8 mouse cellular contexts compared by ENCODE assay signal in genomic region chr6:50111111-50111655, GRCm38 (mm10). TPM values are rescaled to one million over a fixed set of nuclear protein-coding genes. Genes with fewer than 3 reads are reported as not detected.
DNase-seq lines count a peak whose midpoint lies in the region; ATAC-seq and TF ChIP-seq lines count a peak whose summit lies in the region.

No protein-coding gene starts in this region.

- ATAC-seq in lung, postnatal 0 days, result no peak
- no peak for ATAC-seq in limb, embryonic 12.5 days (ENCODE audit: insufficient number of reproducible peaks, insufficient read depth, low FRiP score, low TSS enrichment, low read depth)

- no peak for TF ChIP-seq EP300 in lung, postnatal 0 days (IDR thresholded peaks at IDR 0.05)

- H3K9ac ChIP-seq in lung, postnatal 0 days (replicated peaks; ENCODE audit: low read depth), result peak overlapping the region; percentile 50; the same call in 1 of the 2 replicates
- peak overlapping the region; percentile 89 for H3K9ac ChIP-seq in limb, embryonic 12.5 days (replicated peaks)

- no peak for TF ChIP-seq POLR2A in embryonic fibroblast, embryonic 13.5 days (IDR thresholded peaks at IDR 0.05; ENCODE audit: low read depth, low read length)
- no peak for TF ChIP-seq POLR2A in small intestine, adult 2 months (IDR thresholded peaks at IDR 0.05; ENCODE audit: low read depth, low read length)

- peak overlapping the region; percentile 95 for H3K4me2 ChIP-seq in lung, postnatal 0 days (replicated peaks; ENCODE audit: low read depth, low read length)
- peak overlapping the region; percentile 75 for H3K4me2 ChIP-seq in limb, embryonic 12.5 days

- WGBS in lung, postnatal 0 days, result 13% methylated on average over 6 of the region's 6 CpGs
- WGBS in limb, embryonic 12.5 days, result 8% methylated on average over 6 of the region's 6 CpGs
- WGBS in small intestine, adult 2 months, result 17% methylated on average over 6 of the region's 6 CpGs

- 0 out of 2 replicates have a peak overlapping the region, but pooled peaks have one; percentile 75 for H3K27ac ChIP-seq in lung, postnatal 0 days (ENCODE audit: low read length)
- no peak overlapping the region for H3K27ac ChIP-seq in embryonic fibroblast, embryonic 13.5 days (ENCODE audit: insufficient read depth, low read length)
- peak overlapping the region; percentile 85 for H3K27ac ChIP-seq in limb, embryonic 12.5 days
- H3K27ac ChIP-seq in small intestine, adult 2 months (ENCODE audit: insufficient read depth, low read depth, low read length), result peak overlapping the region; percentile 40; the same call in 1 of the 2 replicates

- H3K36me3 ChIP-seq in lung, postnatal 0 days (ENCODE audit: insufficient read depth, low read length), result no peaks in the 10 kb centered on the region
- H3K36me3 ChIP-seq in limb, embryonic 12.5 days, result no peaks in the 10 kb centered on the region
- no peaks in the 10 kb centered on the region for H3K36me3 ChIP-seq in small intestine, adult 2 months (ENCODE audit: control insufficient read depth, insufficient read depth, low read length)

- 0 out of 2 replicates have a peak, but pooled peaks cover 7% of the 10 kb centered on the region for H3K4me1 ChIP-seq in lung, postnatal 0 days (ENCODE audit: insufficient read depth, low read depth, low read length)
- H3K4me1 ChIP-seq in embryonic fibroblast, embryonic 13.5 days (ENCODE audit: control insufficient read depth, insufficient read depth, low read length), result no peaks in the 10 kb centered on the region
- H3K4me1 ChIP-seq in limb, embryonic 12.5 days (replicated peaks), result peaks cover 19% of the 10 kb centered on the region
- no peaks in the 10 kb centered on the region for H3K4me1 ChIP-seq in small intestine, adult 2 months (ENCODE audit: control insufficient read depth, insufficient read depth, insufficient read length, low read length)

- peak overlapping the region; percentile 87 for H3K4me3 ChIP-seq in lung, postnatal 0 days (ENCODE audit: low read depth, low read length)
- peak overlapping the region; percentile 83 for H3K4me3 ChIP-seq in embryonic fibroblast, embryonic 13.5 days (ENCODE audit: insufficient read depth, low read length)
- H3K4me3 ChIP-seq in limb, embryonic 12.5 days (replicated peaks), result peak overlapping the region; percentile 76
- peak overlapping the region; percentile 97 for H3K4me3 ChIP-seq in small intestine, adult 2 months (ENCODE audit: low read depth, low read length)

- no peak for TF ChIP-seq CTCF in lung, postnatal 0 days (IDR thresholded peaks at IDR 0.05)
- no peak for TF ChIP-seq CTCF in embryonic fibroblast, embryonic 13.5 days (IDR thresholded peaks at IDR 0.05; ENCODE audit: borderline replicate concordance, insufficient read depth, low read length)
- TF ChIP-seq CTCF in small intestine, adult 2 months (IDR thresholded peaks at IDR 0.05; ENCODE audit: extremely low read depth, insufficient read length, insufficient replicate concordance, low read depth, low read length), result no peak

- no peak for DNase-seq in lung, postnatal 0 days (ENCODE audit: low spot score)
- no peak for DNase-seq in lung, adult 18-20 months
- no peak for DNase-seq in right cerebral cortex, postnatal 25 days
- DNase-seq in right cerebral cortex, adult 18-20 months, result no peak
- DNase-seq in kidney, adult 8-10 months, result no peak

- H3K27me3 ChIP-seq in lung, postnatal 0 days (replicated peaks; ENCODE audit: insufficient read depth, low read length), result no peaks in the 10 kb centered on the region
- H3K27me3 ChIP-seq in limb, embryonic 12.5 days, result peaks cover 4% of the 10 kb centered on the region
- 0 out of 2 replicates have a peak, but pooled peaks cover 6% of the 10 kb centered on the region for H3K27me3 ChIP-seq in small intestine, adult 2 months (ENCODE audit: control insufficient read depth, insufficient read depth, low read length)

- H3K9me3 ChIP-seq in lung, postnatal 0 days (ENCODE audit: low read length), result no peaks in the 10 kb centered on the region
- no peaks in the 10 kb centered on the region for H3K9me3 ChIP-seq in limb, embryonic 12.5 days

RNA-seq across cellular contexts. Expression of gene Mpp6, which starts 1.1 kb away (rescaled TPM):
- polyA plus RNA-seq in lung, postnatal 0 days (2015; fragmentation: Nextera tagmentation; extraction: Ambion mirVana), result 26.1 and 26.4 TPM in 2 replicates
- 42.7 and 43.9 TPM in 2 replicates for polyA plus RNA-seq in embryonic fibroblast, embryonic 13.5 days (2011; ENCODE audit: insufficient read length, low read depth, missing spikeins)
- 71.7 and 80.8 TPM in 2 replicates for polyA plus RNA-seq in limb, embryonic 12.5 days (2016; fragmentation: Nextera tagmentation; extraction: Ambion mirVana)
- 1.2 and 3.5 TPM in 2 replicates for polyA plus RNA-seq in small intestine, adult 2 months (2012; rRNA removed)
